Mouse (Mus musculus): ENCODE measurements around the gene Creb1. TPM values are rescaled to one million over a fixed set of nuclear protein-coding genes. Genes with fewer than 3 reads are reported as not detected.

Gene Creb1
- polyA plus RNA-seq, 1 experiment from 2014 or later: 56.7 TPM

DNA sequence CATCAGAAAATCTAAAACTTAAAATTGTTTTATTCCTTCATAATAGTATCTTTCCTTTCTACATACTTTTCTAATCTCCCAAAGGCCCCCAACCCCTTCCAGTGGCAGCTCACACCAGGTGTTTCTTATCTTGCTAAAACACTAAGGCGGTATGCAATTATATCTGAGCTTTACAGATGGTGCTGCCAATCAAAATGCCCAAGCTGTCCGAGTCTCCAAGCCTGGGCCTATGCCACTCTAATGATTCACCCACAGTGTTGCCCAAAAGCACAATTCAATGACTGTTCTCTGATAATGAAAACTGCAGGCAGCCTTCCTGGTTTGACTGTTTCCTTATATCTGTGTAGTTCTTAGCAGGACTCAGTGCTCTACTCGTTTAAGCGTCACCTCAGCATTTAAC, 76.7 kb downstream of the Creb1 start:
- Histone ChIP-seq H3K9ac (ENCODE audit: low read length) (no peak overlapping the region), H3K27me3 (replicated peaks; ENCODE audit: control insufficient read depth, insufficient read depth, low read length) (no peaks in the 10 kb centered on the region), H3K4me3 (ENCODE audit: low read depth, low read length) (no peak overlapping the region), H3K4me2 (ENCODE audit: low read length) (no peak overlapping the region), H3K27ac (ENCODE audit: low read depth, low read length) (no peak overlapping the region), H3K4me1 (ENCODE audit: control insufficient read depth, insufficient read depth, low read length) (no peaks in the 10 kb centered on the region), H3K36me3 (ENCODE audit: control insufficient read depth, insufficient read depth, low read length) (peaks cover 41% of the 10 kb centered on the region), H3K9me3 (replicated peaks; ENCODE audit: control insufficient read depth, low read length) (no peaks in the 10 kb centered on the region)
- whole genome bisulfite sequencing: 75% methylated on average over 4 of the region's 4 CpGs
- ATAC-seq (no peak), DNase-seq (ENCODE audit: low spot score) (no peak)

DNA sequence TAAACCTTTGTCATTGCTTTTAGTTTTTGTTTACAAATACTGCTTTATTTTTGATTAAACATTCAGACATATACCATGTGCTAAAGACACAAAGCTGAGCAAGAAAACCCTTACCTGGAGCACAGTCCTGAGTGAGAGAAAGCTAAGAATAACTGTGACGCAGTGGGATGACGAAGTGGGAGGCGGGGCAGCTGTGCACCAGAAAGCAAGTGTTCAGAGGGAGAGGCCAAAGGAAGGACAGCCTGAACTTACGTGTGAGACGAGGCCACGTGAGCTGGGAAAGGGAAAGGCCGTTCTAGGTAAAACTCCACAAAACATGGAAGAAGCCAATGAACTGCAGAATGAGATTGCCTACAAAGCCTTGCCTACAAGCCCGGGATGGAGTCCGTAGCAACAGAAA, 77.5 kb downstream of the Creb1 start:
- ATAC-seq (no peak), DNase-seq (ENCODE audit: low spot score) (no peak)
- Histone ChIP-seq H3K27ac (ENCODE audit: low read depth, low read length) (no peak overlapping the region), H3K4me1 (ENCODE audit: control insufficient read depth, insufficient read depth, low read length) (no peaks in the 10 kb centered on the region), H3K36me3 (ENCODE audit: control insufficient read depth, insufficient read depth, low read length) (peaks cover 35% of the 10 kb centered on the region), H3K4me3 (ENCODE audit: low read depth, low read length) (no peak overlapping the region), H3K9me3 (replicated peaks; ENCODE audit: control insufficient read depth, low read length) (no peaks in the 10 kb centered on the region), H3K27me3 (replicated peaks; ENCODE audit: control insufficient read depth, insufficient read depth, low read length) (no peaks in the 10 kb centered on the region), H3K4me2 (ENCODE audit: low read length) (no peak overlapping the region), H3K9ac (ENCODE audit: low read length) (no peak overlapping the region)
- 92% methylated on average over 9 of the region's 9 CpGs for WGBS

DNA sequence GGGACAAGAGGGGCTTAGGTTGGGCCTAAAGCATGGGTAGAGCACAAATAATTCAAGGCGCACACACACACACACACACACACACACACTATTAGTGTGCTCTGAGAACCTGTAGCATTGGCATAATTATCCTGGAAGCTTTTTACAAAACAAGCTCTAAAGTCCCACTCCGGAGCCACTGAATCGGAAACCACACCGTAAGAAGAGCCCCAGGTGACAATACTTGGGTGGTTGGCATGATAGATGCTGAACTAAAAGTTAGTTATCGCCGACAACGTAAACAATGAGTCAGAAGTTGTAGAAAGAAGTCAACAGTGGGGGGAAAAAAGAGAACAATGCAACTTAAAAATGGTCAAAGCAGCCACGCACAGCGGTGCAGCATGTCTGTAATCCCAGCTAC, 81.9 kb downstream of the Creb1 start:
- no peak overlapping the region for H3K4me3 ChIP-seq (ENCODE audit: low read depth, low read length)
- no peak overlapping the region for H3K27ac ChIP-seq (ENCODE audit: low read depth, low read length)
- no peak overlapping the region for H3K9ac ChIP-seq (ENCODE audit: low read length)
- 87% methylated on average over 9 of the region's 9 CpGs for WGBS
- ATAC-seq (no peak), DNase-seq (ENCODE audit: low spot score) (no peak)
- H3K36me3 ChIP-seq (ENCODE audit: control insufficient read depth, insufficient read depth, low read length): peaks cover 20% of the 10 kb centered on the region
- H3K9me3 ChIP-seq (replicated peaks; ENCODE audit: control insufficient read depth, low read length): no peaks in the 10 kb centered on the region
- H3K4me2 ChIP-seq (ENCODE audit: low read length): no peak overlapping the region
- peaks cover 14% of the 10 kb centered on the region for H3K4me1 ChIP-seq (ENCODE audit: control insufficient read depth, insufficient read depth, low read length)
- H3K27me3 ChIP-seq (replicated peaks; ENCODE audit: control insufficient read depth, insufficient read depth, low read length): no peaks in the 10 kb centered on the region

DNA sequence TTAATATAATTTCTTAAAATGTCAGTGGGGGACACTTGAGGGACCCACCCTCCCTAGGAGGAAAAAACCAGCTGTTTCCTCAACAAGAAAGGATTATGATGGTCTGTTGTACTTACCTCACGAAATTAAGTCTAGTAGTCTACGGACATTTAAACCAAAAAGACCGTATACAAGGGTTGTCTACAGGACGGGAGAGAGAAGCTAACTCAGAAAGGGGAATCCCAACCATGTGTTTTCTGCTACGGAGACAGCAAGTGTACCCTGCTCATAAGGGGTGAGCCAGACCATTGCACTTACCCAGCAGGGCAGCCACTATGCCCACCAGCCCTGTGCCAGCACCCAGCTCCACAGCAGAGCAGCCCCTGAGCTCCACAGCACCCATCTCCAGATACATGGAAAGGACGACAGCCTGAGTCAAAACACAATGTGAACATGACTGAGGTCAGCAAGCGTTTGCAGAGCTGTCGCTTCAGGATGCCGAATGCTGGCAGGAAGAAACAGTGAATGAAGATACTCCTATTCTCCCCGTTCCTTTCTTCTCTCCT, 82.4 kb downstream of the Creb1 start:
- WGBS: 80% methylated on average over 10 of the region's 10 CpGs
- ATAC-seq (no peak), DNase-seq (ENCODE audit: low spot score) (no peak)
- peaks cover 14% of the 10 kb centered on the region for H3K4me1 ChIP-seq (ENCODE audit: control insufficient read depth, insufficient read depth, low read length)
- H3K9me3 ChIP-seq (replicated peaks; ENCODE audit: control insufficient read depth, low read length): no peaks in the 10 kb centered on the region
- no peak overlapping the region for H3K27ac ChIP-seq (ENCODE audit: low read depth, low read length)
- H3K36me3 ChIP-seq (ENCODE audit: control insufficient read depth, insufficient read depth, low read length): peaks cover 17% of the 10 kb centered on the region
- H3K27me3 ChIP-seq (replicated peaks; ENCODE audit: control insufficient read depth, insufficient read depth, low read length): no peaks in the 10 kb centered on the region
- no peak overlapping the region for H3K9ac ChIP-seq (ENCODE audit: low read length)
- no peak overlapping the region for H3K4me2 ChIP-seq (ENCODE audit: low read length)
- no peak overlapping the region for H3K4me3 ChIP-seq (ENCODE audit: low read depth, low read length)

DNA sequence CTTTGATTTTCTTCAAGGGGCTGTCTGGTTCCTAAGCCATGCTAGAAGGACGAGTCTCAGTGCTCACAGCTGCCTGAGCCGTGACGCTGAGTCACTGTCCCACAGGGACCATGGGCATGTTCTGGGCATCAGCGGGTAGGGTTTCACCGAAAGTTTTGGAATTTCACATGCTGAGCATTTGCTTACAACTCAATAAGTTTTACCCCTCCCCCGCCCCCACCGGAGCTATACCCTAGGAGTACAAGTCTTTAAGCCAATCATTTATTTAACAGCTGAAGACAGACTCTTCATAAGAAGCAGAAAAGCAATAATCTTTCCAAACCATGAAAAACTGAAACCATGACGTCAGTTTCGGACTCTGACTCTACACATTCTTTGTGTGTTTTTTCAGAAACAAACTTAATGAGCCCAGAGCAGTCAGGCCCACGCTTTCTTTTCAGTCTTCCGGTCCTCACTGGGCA, 83.1 kb downstream of the Creb1 start:
- Histone ChIP-seq H3K27ac (ENCODE audit: low read depth, low read length) (no peak overlapping the region), H3K4me3 (ENCODE audit: low read depth, low read length) (no peak overlapping the region), H3K4me2 (ENCODE audit: low read length) (no peak overlapping the region), H3K36me3 (ENCODE audit: control insufficient read depth, insufficient read depth, low read length) (peaks cover 10% of the 10 kb centered on the region), H3K9me3 (replicated peaks; ENCODE audit: control insufficient read depth, low read length) (no peaks in the 10 kb centered on the region), H3K4me1 (ENCODE audit: control insufficient read depth, insufficient read depth, low read length) (peaks cover 14% of the 10 kb centered on the region), H3K27me3 (replicated peaks; ENCODE audit: control insufficient read depth, insufficient read depth, low read length) (no peaks in the 10 kb centered on the region), H3K9ac (ENCODE audit: low read length) (peak overlapping the region; percentile 97; the same call in 1 of the 2 replicates)
- no peak for DNase-seq (ENCODE audit: low spot score)
- WGBS: 78% methylated on average over 11 of the region's 11 CpGs
- no peak for ATAC-seq

DNA sequence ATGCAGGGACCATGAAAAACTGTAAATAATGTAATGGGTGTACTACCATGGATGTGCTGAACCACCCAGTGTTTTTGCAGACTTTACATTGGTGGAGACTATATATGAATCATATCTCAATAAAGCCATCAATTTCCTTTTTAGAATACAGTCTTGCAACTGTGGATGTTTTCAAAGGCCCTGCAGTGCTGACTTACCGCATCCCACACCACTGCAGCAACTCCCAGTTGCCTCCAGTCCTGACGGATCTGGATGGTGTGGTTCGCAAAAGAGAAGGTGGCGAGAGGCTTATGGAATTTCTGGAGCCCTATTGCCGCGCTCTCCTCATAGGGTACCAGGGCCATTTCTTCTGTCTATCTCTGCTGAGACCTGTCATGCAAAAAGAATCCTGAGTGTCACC, 83.6 kb downstream of the Creb1 start:
- H3K4me1 ChIP-seq (ENCODE audit: control insufficient read depth, insufficient read depth, low read length): peaks cover 14% of the 10 kb centered on the region
- 65% methylated on average over 6 of the region's 6 CpGs for WGBS
- peak overlapping the region; percentile 71 for H3K4me2 ChIP-seq (ENCODE audit: low read length)
- peaks cover 9% of the 10 kb centered on the region; the same call in 1 of the 2 replicates for H3K36me3 ChIP-seq (ENCODE audit: control insufficient read depth, insufficient read depth, low read length)
- H3K27me3 ChIP-seq (replicated peaks; ENCODE audit: control insufficient read depth, insufficient read depth, low read length): no peaks in the 10 kb centered on the region
- no peak overlapping the region for H3K27ac ChIP-seq (ENCODE audit: low read depth, low read length)
- peak overlapping the region; percentile 80 for H3K4me3 ChIP-seq (ENCODE audit: low read depth, low read length)
- peak overlapping the region; percentile 97 for H3K9ac ChIP-seq (ENCODE audit: low read length)
- no peaks in the 10 kb centered on the region for H3K9me3 ChIP-seq (replicated peaks; ENCODE audit: control insufficient read depth, low read length)
- DNase-seq (ENCODE audit: low spot score): peak; percentile 16
- ATAC-seq: no peak

DNA sequence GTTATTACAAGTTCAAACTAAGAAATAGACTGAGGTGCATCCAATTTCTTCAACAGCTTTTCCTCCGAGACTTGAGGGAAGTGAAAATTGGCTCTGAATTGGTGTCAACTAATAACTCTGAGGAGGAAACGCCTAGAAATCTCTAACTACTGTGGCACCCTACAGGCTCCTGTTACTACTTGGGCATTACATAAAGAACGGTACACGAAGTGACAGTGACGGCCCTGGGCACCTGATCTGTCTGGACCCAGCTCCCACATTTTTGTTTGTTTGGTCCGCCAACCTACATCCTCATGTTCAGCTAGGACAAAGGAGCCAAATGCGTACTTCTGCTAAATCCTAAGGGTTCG, 84.1 kb downstream of the Creb1 start:
- Histone ChIP-seq H3K4me2 (ENCODE audit: low read length) (peak overlapping the region; percentile 71), H3K4me3 (ENCODE audit: low read depth, low read length) (peak overlapping the region; percentile 80), H3K27me3 (replicated peaks; ENCODE audit: control insufficient read depth, insufficient read depth, low read length) (no peaks in the 10 kb centered on the region), H3K27ac (ENCODE audit: low read depth, low read length) (peak overlapping the region; percentile 95), H3K4me1 (ENCODE audit: control insufficient read depth, insufficient read depth, low read length) (peaks cover 14% of the 10 kb centered on the region), H3K9me3 (replicated peaks; ENCODE audit: control insufficient read depth, low read length) (no peaks in the 10 kb centered on the region), H3K9ac (ENCODE audit: low read length) (peak overlapping the region; percentile 97), H3K36me3 (ENCODE audit: control insufficient read depth, insufficient read depth, low read length) (peaks cover 9% of the 10 kb centered on the region; the same call in 1 of the 2 replicates)
- 5% methylated on average over 8 of the region's 8 CpGs for WGBS
- ATAC-seq (no peak; the same call in 1 of the 2 replicates), DNase-seq (ENCODE audit: low spot score) (peak; percentile 51)

DNA sequence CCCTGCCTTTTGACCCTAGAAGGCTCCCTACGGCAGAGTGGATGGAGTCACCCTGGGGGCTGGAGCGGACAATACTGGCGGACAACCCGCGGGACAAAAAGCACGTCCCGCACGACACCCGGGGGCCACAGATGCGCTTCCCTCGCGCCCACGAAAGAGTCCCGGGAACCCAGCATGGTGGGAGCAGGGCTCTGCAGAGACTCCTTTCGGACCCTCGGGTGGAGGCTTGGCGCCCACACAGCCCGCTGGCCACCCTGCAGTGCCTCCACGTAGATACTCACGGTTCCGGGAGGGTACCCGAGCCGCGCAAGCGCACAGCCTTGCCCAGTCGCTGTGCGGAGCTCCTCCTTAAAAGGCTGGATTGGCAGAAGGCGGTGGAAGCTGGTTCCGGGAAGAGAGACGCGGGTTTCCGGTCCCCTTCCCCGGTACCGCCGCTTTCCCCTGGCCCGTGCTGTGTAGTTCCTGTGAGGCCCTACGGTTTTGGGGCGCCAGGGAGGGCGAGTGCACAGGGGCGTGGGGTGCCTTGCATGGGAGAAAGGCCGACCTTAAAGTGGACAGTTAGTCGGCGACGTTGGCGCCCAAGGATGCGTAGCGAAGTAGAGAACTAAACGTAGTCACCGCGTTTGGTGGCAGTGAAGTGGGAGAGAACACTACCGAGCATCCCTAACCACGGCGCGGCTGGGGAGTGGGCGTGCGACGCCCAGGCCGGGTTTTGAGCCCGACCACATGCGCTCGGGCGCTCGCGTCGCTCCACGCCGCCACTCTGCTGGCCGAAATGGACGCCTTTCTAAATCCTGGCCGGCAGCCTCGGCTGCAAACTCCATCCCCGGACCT, 84.7 kb downstream of the Creb1 start, which contains the start of gene Mettl21a:
TSS of gene Mettl21a (minus strand) at position 362 of the 834 bp plus-strand sequence.
- H3K36me3 ChIP-seq (ENCODE audit: control insufficient read depth, insufficient read depth, low read length): peaks cover 8% of the 10 kb centered on the region; the same call in 1 of the 2 replicates
- H3K4me2 ChIP-seq (ENCODE audit: low read length): peak within 1 kb of the TSS; percentile 71
- H3K9me3 ChIP-seq (replicated peaks; ENCODE audit: control insufficient read depth, low read length): no peaks in the 10 kb centered on the region
- peak within 1 kb of the TSS; percentile 80 for H3K4me3 ChIP-seq (ENCODE audit: low read depth, low read length)
- no peaks in the 10 kb centered on the region for H3K27me3 ChIP-seq (replicated peaks; ENCODE audit: control insufficient read depth, insufficient read depth, low read length)
- H3K27ac ChIP-seq (ENCODE audit: low read depth, low read length): peak within 1 kb of the TSS; percentile 95
- peak; percentile 97 for ATAC-seq
- WGBS: under 1% methylated on average over 70 of the region's 72 CpGs
- peak; percentile 97 for DNase-seq (ENCODE audit: low spot score)
- H3K4me1 ChIP-seq (ENCODE audit: control insufficient read depth, insufficient read depth, low read length): peaks cover 14% of the 10 kb centered on the region
- peak within 1 kb of the TSS; percentile 97 for H3K9ac ChIP-seq (ENCODE audit: low read length)

DNA sequence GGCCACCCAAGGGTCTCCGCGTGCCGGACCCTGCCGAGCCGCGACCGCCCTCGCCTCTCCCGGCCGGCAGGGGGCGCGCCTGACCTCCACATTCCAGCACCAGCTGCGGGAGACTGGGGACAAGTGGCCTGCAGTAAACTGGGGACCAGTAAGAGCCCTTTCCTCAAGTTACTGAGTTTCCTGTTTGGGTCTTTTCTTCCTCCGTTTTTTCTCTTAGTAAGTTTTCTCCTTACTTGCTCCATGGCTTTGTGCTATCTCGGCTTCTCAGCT, 85.2 kb downstream of the Creb1 start:
- peak overlapping the region; percentile 71 for H3K4me2 ChIP-seq (ENCODE audit: low read length)
- peak overlapping the region; percentile 97 for H3K9ac ChIP-seq (ENCODE audit: low read length)
- ATAC-seq: peak; percentile 90
- no peaks in the 10 kb centered on the region for H3K27me3 ChIP-seq (replicated peaks; ENCODE audit: control insufficient read depth, insufficient read depth, low read length)
- 0 out of 2 replicates have a peak, but pooled peaks cover 3% of the 10 kb centered on the region for H3K36me3 ChIP-seq (ENCODE audit: control insufficient read depth, insufficient read depth, low read length)
- peak overlapping the region; percentile 80 for H3K4me3 ChIP-seq (ENCODE audit: low read depth, low read length)
- DNase-seq (ENCODE audit: low spot score): peak; percentile 85
- 0% methylated on average over 14 of the region's 15 CpGs for WGBS
- H3K27ac ChIP-seq (ENCODE audit: low read depth, low read length): peak overlapping the region; percentile 95
- no peaks in the 10 kb centered on the region for H3K9me3 ChIP-seq (replicated peaks; ENCODE audit: control insufficient read depth, low read length)
- peaks cover 14% of the 10 kb centered on the region for H3K4me1 ChIP-seq (ENCODE audit: control insufficient read depth, insufficient read depth, low read length)

Data from forebrain, embryonic 14.5 days (tissue).